Mouse (Mus musculus): ENCODE data around the gene Apol7e. TPM values are rescaled to one million over a fixed set of nuclear protein-coding genes. Genes with fewer than 3 reads are reported as not detected.
"Not testable (repeated sequence)": the region's sequence is repeated elsewhere in the genome, so short reads cannot be mapped to it uniquely, and the experiment has no call there.

The Apol7e gene
- under 1 TPM in 1 of 2 experiments, not detected in 1; 0.14 TPM for total RNA-seq (2021)
- long read RNA-seq, experiment 1, partial matches to known transcripts, result 0 of 1 reads
- long read RNA-seq, experiment 1, other reads (novel, unspliced or antisense), result 1 of 1 reads
- long read RNA-seq, experiment 2, result 0 reads

- not testable (repeated sequence) for DNase-seq (ENCODE audit: low spot score in 2 of 2)
Measured at GRCm38 (mm10) chr15:77698656-77699055, at the start of gene Apol7e. Gene Apol7e, plus strand, starts transcription at chr15:77698857.

DNA sequence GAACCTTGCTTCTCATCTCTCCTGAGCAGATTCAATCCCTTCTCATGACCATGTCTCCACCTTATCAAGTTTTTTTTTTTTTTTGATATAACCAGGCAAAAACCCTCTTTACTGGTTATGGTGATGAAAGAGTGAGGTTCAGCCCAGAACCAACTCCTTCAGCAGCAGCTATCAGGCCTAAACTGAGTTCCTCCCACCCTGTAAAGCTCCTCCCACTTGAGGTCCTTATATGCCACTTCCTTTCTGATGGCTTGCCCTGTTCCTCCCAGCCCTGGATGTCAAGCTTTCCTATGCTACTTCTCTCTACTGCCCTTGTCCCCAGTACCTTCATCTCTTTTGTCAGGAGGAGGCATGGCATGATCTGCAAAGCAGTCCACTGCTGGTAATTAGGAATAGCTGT, 47.5 kb upstream of the Apol7e start:
- not testable (repeated sequence) for DNase-seq (ENCODE audit: low spot score in 2 of 2)

GRCm38 (mm10) chr15:77659773-77660172, 38.9 kb upstream of the Apol7e start:
- DNase-seq (ENCODE audit: low spot score in 2 of 2), result not testable (repeated sequence)

- DNase-seq (ENCODE audit: low spot score in 2 of 2), result not testable (repeated sequence)
Measured at GRCm38 (mm10) chr15:77661841-77662240, 36.8 kb upstream of the Apol7e start.

DNA sequence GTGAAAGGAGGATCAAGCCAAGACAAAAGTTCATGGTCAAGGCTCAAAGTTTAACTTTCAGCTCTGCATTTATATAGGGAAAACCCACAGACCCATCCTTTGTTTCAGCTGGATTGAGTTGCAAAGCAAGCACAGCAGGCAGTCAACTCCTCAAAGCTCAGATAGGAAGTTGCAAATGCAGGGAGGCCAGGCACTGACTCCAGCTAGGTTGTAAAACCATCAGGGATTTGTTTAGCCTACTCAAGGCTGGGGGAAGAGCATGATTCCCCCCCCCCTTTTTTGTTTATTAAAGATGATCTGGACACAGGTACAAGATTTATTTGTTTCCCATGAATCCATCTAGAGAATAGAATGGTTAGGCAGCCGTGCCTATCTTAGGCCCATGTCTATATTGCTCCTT, 24.6 kb upstream of the Apol7e start:
- not testable (repeated sequence) for DNase-seq (ENCODE audit: low spot score in 2 of 2)

DNA sequence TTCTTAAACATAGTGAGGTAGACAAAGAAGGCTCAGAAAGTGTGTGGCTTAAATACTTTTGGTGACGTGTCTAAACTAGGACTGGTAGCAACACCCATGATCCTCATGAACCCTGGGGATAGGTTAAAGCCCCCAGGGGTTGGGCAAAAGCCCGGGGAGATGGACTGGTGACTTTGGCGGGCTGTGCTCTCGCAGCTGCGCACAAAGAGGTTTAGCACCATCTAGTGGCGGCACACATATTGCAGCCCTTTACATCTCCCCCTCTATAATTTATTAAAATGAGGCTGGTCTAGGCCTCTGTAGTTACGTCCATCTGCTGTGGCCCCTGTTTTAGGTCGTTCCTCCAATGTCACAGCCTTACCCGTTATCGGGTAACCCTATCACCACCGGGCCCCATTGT, 14.7 kb upstream of the Apol7e start:
- DNase-seq (ENCODE audit: low spot score in 2 of 2), result peak; percentile 3 to 6

DNA sequence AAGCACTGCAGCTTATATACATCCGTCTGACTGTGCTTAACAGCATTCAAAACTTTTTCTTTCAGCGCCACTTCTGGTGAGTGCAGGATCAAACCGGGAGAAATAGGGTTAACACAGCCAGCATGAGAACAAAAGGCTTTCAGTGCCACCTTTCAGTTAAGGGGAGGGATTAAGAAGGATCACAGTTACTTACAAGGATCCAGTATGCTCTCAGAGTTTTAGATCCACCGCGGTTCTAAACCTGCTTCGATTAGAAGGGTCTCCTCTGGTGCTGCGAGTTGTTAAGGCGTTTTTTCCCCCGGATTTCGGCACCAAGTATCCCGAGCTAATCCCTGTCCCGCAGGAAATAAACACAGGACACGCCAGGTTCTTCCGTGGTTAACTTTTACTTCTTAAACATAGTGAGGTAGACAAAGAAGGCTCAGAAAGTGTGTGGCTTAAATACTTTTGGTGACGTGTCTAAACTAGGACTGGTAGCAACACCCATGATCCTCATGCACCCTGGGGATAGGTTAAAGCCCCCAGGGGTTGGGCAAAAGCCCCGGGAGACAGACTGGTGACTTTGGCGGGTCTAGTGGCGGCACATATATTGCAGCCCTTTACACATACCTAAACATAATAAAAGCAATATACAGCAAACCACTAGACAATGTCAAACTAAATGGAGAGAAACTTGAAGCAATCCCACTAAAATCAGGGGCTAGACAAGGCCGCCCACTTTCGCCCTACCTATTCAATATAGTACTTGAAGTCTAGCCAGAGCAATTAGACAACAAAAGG, 6.9 kb upstream of the Apol7e start:
- DNase-seq (ENCODE audit: low spot score in 2 of 2), result not testable (repeated sequence)

- DNase-seq (ENCODE audit: low spot score in 2 of 2), result not testable (repeated sequence)
Measured at GRCm38 (mm10) chr15:77694687-77695295, 3.9 kb upstream of the Apol7e start.

GRCm38 (mm10) chr15:77705306-77705705, 6.6 kb downstream of the Apol7e start:
- not testable (repeated sequence) for DNase-seq (ENCODE audit: low spot score in 2 of 2)

- DNase-seq (ENCODE audit: low spot score in 2 of 2), result not testable (repeated sequence)
Measured at GRCm38 (mm10) chr15:77708936-77709335, 10.3 kb downstream of the Apol7e start.

- DNase-seq (ENCODE audit: low spot score in 2 of 2), result not testable (repeated sequence)
Measured at GRCm38 (mm10) chr15:77718240-77718639, 19.6 kb downstream of the Apol7e start.

- not testable (repeated sequence) for DNase-seq (ENCODE audit: low spot score in 2 of 2)
Measured at GRCm38 (mm10) chr15:77721509-77721908, 22.9 kb downstream of the Apol7e start.

DNA sequence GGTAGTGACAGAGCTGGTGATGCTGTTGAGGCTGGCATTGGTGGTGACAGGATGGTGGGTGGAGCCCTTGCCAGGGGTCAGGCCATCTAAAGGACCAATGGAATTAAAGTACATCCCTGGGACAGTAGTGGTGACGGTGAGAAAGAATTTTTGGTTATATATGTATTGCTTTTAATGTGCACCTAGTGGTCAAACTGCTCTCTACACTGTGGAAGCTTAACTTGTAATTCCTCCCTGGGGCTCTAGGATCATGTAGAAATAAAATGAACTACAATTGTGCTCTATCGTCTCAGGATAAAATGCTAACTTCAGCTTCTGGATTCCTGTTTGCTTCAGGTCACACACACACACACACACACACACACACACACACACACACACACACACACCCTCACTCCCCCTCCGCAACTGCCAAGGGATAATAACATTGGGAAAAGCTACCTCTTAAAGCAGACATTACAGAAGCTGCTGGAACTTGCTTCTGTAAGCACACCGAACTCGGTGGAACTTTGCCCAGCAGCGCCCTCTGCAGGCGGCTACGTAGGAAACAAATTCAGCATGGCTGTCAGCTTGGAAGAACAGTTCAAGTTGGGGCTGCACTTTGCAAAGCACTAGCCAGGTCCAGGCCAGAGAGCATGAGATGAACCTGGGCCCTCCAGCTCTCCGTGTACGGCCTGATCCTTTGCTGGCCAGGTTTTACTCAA, 25.7 kb downstream of the Apol7e start:
- not testable (repeated sequence) for DNase-seq (ENCODE audit: low spot score in 2 of 2)

- DNase-seq (ENCODE audit: low spot score in 2 of 2), result not testable (repeated sequence)
Measured at GRCm38 (mm10) chr15:77725393-77726020, 26.9 kb downstream of the Apol7e start.

DNA sequence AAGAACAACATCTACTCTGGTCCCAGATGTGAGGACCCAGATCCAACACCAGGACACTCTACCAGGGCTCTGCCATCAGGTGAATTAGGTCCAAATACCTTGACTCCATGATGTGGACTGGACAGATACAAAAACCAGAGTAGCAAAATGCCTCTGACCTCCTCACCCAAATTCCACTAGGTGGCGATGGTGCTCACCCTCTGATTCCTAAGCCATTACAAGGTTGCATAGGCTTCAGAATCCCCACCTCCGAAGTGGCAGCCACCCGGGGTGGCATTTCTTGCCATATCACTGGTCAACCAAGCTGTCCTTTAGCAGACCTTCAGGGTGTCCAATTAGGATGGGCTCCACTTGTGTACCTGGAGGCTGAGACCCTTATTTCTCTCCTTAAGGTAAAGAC, 28.5 kb downstream of the Apol7e start:
- not testable (repeated sequence) for DNase-seq (ENCODE audit: low spot score in 2 of 2)

- DNase-seq (ENCODE audit: low spot score in 2 of 2), result not testable (repeated sequence)
Measured at GRCm38 (mm10) chr15:77727745-77728144, 29.1 kb downstream of the Apol7e start.

DNA sequence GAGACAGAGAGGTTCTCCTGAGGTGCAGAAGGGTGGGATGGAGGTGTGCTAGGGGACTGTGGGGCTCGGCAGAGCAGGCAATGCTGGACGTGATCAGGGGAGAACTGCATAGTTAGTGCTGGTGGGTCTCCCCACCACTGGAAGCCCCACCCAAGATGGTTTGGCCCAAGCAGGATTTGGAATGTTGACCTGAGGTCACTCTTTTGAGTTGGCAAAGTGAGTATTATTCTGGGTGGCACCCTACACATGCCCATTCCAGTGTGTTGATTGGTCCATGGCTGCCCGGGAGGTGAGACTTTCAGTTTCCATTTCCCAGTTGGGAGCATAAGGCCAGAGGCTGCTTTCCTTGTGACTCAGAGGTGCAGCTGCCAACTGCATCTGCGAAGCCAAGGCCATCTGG, 30.1 kb downstream of the Apol7e start, which contains the start of gene Apol9b:
TSS of gene Apol9b (plus strand) at position 301 of the 400 bp plus-strand sequence.
- DNase-seq (ENCODE audit: low spot score in 2 of 2), result not testable (repeated sequence)

DNA sequence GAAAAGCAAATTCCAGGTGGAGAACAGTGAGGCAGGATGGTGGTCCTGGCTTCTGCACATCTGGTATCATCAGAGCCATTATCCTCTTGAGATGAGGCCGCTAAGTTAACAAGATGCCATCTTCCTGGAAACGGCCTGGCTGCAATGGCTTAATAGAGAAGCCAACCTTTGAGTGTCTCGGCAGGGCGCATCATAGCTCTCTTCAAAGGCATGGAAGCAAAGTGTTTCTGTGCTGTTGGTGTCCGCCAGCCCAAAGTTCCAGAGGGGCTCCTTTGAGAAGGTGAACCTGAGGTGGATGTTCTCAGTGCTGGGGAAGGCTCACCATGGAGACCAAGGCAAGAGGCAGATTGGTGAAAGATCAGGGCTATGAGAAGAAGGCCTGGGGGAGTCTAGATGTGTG, 32.9 kb downstream of the Apol7e start:
- no peak for DNase-seq (ENCODE audit: low spot score in 2 of 2)

- DNase-seq (ENCODE audit: low spot score in 2 of 2), result not testable (repeated sequence)
Measured at GRCm38 (mm10) chr15:77732851-77733250, 34.2 kb downstream of the Apol7e start.

DNA sequence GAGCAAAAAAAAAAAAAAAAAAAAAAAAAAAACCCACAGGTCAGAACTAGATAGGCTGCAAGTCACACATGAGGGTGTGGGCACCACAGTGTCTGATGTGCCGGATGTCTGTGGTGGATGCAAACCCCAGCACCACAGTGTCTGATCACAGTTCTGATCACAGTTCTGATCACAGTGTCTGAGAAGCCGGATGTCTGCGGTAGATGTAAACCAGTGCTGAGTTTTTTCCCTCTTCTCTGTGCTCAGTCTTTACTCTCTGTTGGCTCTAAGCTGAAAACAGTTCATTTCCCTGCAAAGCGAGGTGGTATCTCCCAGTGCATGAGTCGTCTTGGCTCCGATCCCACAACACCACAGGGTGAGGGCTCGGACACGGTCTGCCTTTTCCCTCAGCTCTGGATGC, 34.7 kb downstream of the Apol7e start:
- DNase-seq (ENCODE audit: low spot score in 2 of 2), result not testable (repeated sequence)

GRCm38 (mm10) chr15:77733903-77734302, 35.2 kb downstream of the Apol7e start:
- not testable (repeated sequence) for DNase-seq (ENCODE audit: low spot score in 2 of 2)
